Mouse (Mus musculus): ENCODE results near the gene Tigd4. TPM values are rescaled to one million over a fixed set of nuclear protein-coding genes. Genes with fewer than 3 reads are reported as not detected.

Tigd4 gene
- total and polyA plus RNA-seq, 3 experiments: not detected

DNA sequence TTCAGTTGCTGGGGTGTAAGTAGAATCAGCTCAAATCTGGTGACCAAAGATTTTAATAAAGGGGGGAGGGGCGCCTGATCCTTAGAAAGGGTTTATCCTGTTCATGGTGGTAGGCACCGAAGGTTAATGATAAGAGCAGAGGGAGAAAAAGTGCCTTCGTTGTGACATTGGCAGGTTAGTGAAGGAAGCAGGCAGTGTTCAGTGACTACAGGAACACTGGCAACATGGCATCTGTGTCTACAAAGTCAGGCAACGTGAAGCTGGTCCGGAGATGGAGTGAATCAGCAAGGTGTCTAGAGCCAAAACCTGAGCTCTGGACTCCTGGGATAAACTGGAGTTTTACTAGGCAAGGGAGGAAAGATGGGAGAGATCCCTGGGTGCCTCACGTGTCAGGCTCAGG lies 5.4 kb downstream of the Tigd4 start:
- Histone ChIP-seq H3K4me3 (replicated peaks in 1 of 3; ENCODE audit: low read depth in 2 of 3, low read length in 2 of 3, poor library complexity in 1 of 3) (no peak overlapping the region), H3K27me3 (replicated peaks) (no peaks in the 10 kb centered on the region), H3K9me3 (replicated peaks; ENCODE audit: low read length) (no peaks in the 10 kb centered on the region), H3K27ac (ENCODE audit: insufficient read depth, low read depth) (no peak overlapping the region), H3K4me2 (ENCODE audit: insufficient read depth, low read depth, poor library complexity, severe bottlenecking) (no peak overlapping the region), H3K4me1 (ENCODE audit: control insufficient read depth in 1 of 2, insufficient read depth in 2 of 2) (peaks cover 0 to 6% of the 10 kb centered on the region in 2 experiments; a peak in 2 of 4 replicates), H3K9ac (ENCODE audit: insufficient read depth, low read depth) (no peak overlapping the region), H3K79me2 (replicated peaks; ENCODE audit: control insufficient read depth, extremely low read depth, insufficient read depth, poor library complexity, severe bottlenecking) (no peaks in the 10 kb centered on the region), H3K36me3 (replicated peaks in 1 of 2; ENCODE audit: control insufficient read depth in 1 of 2, insufficient read depth in 1 of 2, low read length in 1 of 2) (no peaks in the 10 kb centered on the region)
- dilution Hi-C loops (cut with MboI; ENCODE audit: extremely low pct_ligation_motif_present, extremely low pct_unique_long_range_greater_than_20kb, low sequenced_read_pairs) (no loop called here), in situ Hi-C loops (cut with MboI; ENCODE audit: low pct_ligation_motif_present, low pct_unique_long_range_greater_than_20kb, low sequenced_read_pairs) (no loop called here)
- DNase-seq (ENCODE audit: extremely low read depth): no peak
- TF ChIP-seq GABPA (IDR thresholded peaks at IDR 0.05; ENCODE audit: insufficient replicate concordance, low read depth, low read length) (no peak), SIN3A (IDR thresholded peaks at IDR 0.05; ENCODE audit: low read length) (no peak), IRF4 (IDR thresholded peaks at IDR 0.05; ENCODE audit: low read depth, low read length) (no peak), E2F4 (IDR thresholded peaks at IDR 0.05; ENCODE audit: insufficient replicate concordance, low read depth, low read length) (no peak), CTCF (conservative IDR thresholded peaks at IDR 0.05 in 1 of 2, IDR thresholded peaks at IDR 0.05 in 1 of 2; ENCODE audit: low read depth in 2 of 2, low read length in 2 of 2) (no peak), TBP (conservative IDR thresholded peaks at IDR 0.05; ENCODE audit: low read depth, low read length) (no peak), ZC3H11A (IDR thresholded peaks at IDR 0.05; ENCODE audit: low read depth, low read length) (no peak), POLR2A (IDR thresholded peaks at IDR 0.05; ENCODE audit: low read depth, low read length) (no peak), TCF12 (IDR thresholded peaks at IDR 0.05; ENCODE audit: low read depth, low read length) (no peak), ETS1 (conservative IDR thresholded peaks at IDR 0.05; ENCODE audit: low read depth, low read length) (no peak), SMC3 (IDR thresholded peaks at IDR 0.05; ENCODE audit: low read depth, low read length) (no peak), MEF2A (IDR thresholded peaks at IDR 0.05; ENCODE audit: borderline replicate concordance, low read depth, low read length) (no peak), MAX (IDR thresholded peaks at IDR 0.05; ENCODE audit: low read length) (no peak), JUND (conservative IDR thresholded peaks at IDR 0.05; ENCODE audit: low read depth, low read length) (no peak), EP300 (IDR thresholded peaks at IDR 0.05; ENCODE audit: low read length) (no peak)

DNA sequence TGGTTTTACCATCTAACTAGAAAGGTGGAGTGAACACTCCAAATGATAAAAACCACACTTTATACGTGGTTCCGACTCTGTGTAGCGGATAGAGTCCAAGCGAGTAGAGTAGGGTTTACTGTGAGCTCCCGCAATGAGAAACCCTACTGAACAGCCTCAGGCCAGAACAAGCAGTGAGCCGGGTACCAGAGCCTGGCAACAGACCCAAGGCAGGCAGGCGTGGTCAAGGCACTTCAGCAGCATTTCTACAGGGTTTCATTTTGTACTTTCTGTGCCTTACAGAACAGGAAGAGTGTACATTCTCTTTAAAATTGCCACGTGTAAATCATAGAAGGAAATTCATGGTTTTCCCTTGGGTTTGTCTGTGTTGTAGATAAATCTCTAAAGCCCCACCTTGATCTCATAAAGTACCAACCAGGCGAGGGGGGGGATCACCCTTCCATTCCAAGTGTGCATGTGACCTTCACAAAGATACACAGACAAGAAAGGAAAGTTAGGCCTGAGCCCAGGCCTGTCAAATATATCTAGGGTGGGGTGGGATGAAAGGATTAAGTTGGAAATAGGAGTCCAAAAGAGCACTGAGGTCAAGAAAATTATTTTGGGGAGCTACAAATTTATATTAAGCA lies 8.6 kb downstream of the Tigd4 start:
- Histone ChIP-seq H3K4me2 (ENCODE audit: insufficient read depth, low read depth, poor library complexity, severe bottlenecking) (no peak overlapping the region), H3K4me3 (replicated peaks in 1 of 3; ENCODE audit: low read depth in 2 of 3, low read length in 2 of 3, poor library complexity in 1 of 3) (no peak overlapping the region), H3K9ac (ENCODE audit: insufficient read depth, low read depth) (no peak overlapping the region), H3K27ac (ENCODE audit: insufficient read depth, low read depth) (no peak overlapping the region), H3K27me3 (replicated peaks) (no peaks in the 10 kb centered on the region), H3K4me1 (ENCODE audit: control insufficient read depth in 1 of 2, insufficient read depth in 2 of 2) (peaks cover 0 to 6% of the 10 kb centered on the region in 2 experiments; a peak in 2 of 4 replicates), H3K36me3 (replicated peaks in 1 of 2; ENCODE audit: control insufficient read depth in 1 of 2, insufficient read depth in 1 of 2, low read length in 1 of 2) (no peaks in the 10 kb centered on the region), H3K79me2 (replicated peaks; ENCODE audit: control insufficient read depth, extremely low read depth, insufficient read depth, poor library complexity, severe bottlenecking) (no peaks in the 10 kb centered on the region), H3K9me3 (replicated peaks; ENCODE audit: low read length) (peaks cover 5% of the 10 kb centered on the region)
- dilution Hi-C loops (cut with MboI; ENCODE audit: extremely low pct_ligation_motif_present, extremely low pct_unique_long_range_greater_than_20kb, low sequenced_read_pairs) (no loop called here), in situ Hi-C loops (cut with MboI; ENCODE audit: low pct_ligation_motif_present, low pct_unique_long_range_greater_than_20kb, low sequenced_read_pairs) (no loop called here)
- TF ChIP-seq UBTF (IDR thresholded peaks at IDR 0.05; ENCODE audit: low read depth, low read length): no peak
- TF ChIP-seq MAZ (IDR thresholded peaks at IDR 0.05; ENCODE audit: low read depth, low read length): no peak
- no peak for TF ChIP-seq JUND (conservative IDR thresholded peaks at IDR 0.05; ENCODE audit: low read depth, low read length)
- no peak for TF ChIP-seq GABPA (IDR thresholded peaks at IDR 0.05; ENCODE audit: insufficient replicate concordance, low read depth, low read length)
- TF ChIP-seq KAT2A (IDR thresholded peaks at IDR 0.05; ENCODE audit: insufficient replicate concordance, low read length): no peak
- TF ChIP-seq ZMIZ1 (IDR thresholded peaks at IDR 0.05; ENCODE audit: low read depth, low read length): no peak
- no peak for TF ChIP-seq MAFK (IDR thresholded peaks at IDR 0.05; ENCODE audit: insufficient replicate concordance, low read length)
- no peak for TF ChIP-seq NRF1 (IDR thresholded peaks at IDR 0.05; ENCODE audit: low read depth, low read length)
- TF ChIP-seq MAX (IDR thresholded peaks at IDR 0.05; ENCODE audit: low read length): no peak
- no peak for TF ChIP-seq CHD1 (IDR thresholded peaks at IDR 0.05; ENCODE audit: low read depth, low read length)
- no peak for DNase-seq (ENCODE audit: extremely low read depth)

All from CH12.LX (cell line).